Mouse (Mus musculus): Measurements from ENCODE around the gene Nkx2-2. TPM values are rescaled to one million over a fixed set of nuclear protein-coding genes. Genes with fewer than 3 reads are reported as not detected.

Gene Nkx2-2
- polyA plus RNA-seq, 1 experiment from 2014 or later, result not detected

DNA sequence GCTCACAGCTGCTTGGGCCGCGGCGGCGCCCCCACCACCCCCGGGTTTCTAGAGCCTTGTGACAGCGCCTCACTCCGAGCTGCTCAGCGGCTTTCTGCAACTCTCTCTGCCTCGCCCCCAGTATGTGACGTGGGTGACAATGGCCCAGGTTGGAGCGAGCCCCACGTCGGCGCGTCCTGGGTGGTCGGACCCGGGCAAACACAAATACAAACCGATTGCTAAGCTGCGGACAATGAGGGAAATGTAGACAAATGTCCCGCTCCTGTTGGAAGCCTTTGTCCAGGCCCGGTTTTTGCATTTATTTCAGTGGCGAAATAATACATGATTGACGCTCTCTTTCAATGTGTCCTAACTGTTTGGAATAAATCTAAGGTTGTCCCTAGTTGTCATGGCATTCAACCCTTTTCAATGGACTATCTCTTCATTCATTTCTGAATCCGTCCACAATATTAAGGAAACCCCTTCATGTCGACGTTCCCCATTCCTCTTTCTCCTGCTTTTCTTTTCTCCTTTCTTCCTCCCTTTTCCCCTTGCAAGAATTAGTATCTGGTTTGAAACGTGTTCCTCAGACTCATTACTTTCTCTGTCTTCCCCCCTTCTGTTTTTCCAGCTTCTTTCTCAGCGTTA lies 5.9 kb downstream of the Nkx2-2 start:
- no peak for ATAC-seq (ENCODE audit: insufficient number of reproducible peaks, low FRiP score, low TSS enrichment, low read depth)
- no peak overlapping the region for H3K4me2 ChIP-seq (replicated peaks)
- WGBS, result 2% methylated on average over 28 of the region's 28 CpGs

DNA sequence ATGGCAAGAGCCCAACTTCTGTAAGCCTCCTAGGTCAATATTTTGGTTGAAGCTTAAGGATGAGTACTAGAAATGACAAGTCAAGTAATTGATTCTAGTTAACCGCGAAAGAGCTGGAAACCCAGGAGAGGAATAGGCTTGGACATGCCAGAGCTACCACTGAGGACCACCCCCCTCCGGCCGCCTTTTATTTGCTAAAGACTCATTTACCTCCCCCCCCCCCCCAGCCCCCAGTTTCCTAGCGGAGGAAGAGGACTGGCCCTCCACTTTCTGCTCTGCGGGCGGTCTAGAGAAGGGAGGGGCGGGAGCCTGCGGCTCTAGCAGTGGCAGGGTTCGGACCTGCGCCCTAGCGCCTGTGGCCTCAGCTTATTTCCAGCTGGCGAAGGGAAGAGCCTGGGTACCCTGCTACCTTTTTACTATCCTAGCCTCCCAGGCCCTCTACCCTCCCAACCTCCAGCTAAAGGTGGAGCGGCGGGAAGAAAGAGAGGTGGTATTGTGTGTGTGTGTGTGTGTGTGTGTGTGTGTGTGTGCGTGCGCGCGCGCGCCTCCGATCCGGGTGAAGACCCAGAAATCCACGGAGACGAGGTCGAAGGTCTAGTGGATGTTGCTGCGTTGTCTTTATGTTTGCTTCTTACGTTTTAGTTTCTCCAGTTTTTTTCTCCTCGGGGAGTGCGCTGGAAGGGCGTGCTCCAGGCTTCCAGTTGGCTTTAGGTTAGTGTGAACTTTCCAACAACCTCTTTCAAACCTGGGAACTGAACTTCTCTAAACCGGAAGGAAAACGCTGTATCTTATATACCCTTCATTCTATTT lies 6.8 kb downstream of the Nkx2-2 start:
- H3K4me1 ChIP-seq, result peaks cover 27% of the 10 kb centered on the region
- no peaks in the 10 kb centered on the region for H3K9me3 ChIP-seq (replicated peaks)
- no peak overlapping the region for H3K27ac ChIP-seq (replicated peaks)
- no peak overlapping the region for H3K9ac ChIP-seq
- no peaks in the 10 kb centered on the region for H3K36me3 ChIP-seq
- no peak overlapping the region for H3K4me3 ChIP-seq (replicated peaks)
- peaks cover 92% of the 10 kb centered on the region for H3K27me3 ChIP-seq
- ATAC-seq (ENCODE audit: insufficient number of reproducible peaks, low FRiP score, low TSS enrichment, low read depth), result no peak
- WGBS, result under 1% methylated on average over 33 of the region's 33 CpGs
- H3K4me2 ChIP-seq (replicated peaks), result no peak overlapping the region; the same call in 1 of the 2 replicates

More for the DNA sequence above, 5.9 kb downstream of the Nkx2-2 start:
- peaks cover 93% of the 10 kb centered on the region for H3K27me3 ChIP-seq
- H3K4me3 ChIP-seq (replicated peaks), result no peak overlapping the region
- no peak overlapping the region for H3K9ac ChIP-seq
- no peak overlapping the region for H3K27ac ChIP-seq (replicated peaks)
- peaks cover 27% of the 10 kb centered on the region for H3K4me1 ChIP-seq
- H3K9me3 ChIP-seq (replicated peaks), result no peaks in the 10 kb centered on the region
- no peaks in the 10 kb centered on the region for H3K36me3 ChIP-seq

DNA sequence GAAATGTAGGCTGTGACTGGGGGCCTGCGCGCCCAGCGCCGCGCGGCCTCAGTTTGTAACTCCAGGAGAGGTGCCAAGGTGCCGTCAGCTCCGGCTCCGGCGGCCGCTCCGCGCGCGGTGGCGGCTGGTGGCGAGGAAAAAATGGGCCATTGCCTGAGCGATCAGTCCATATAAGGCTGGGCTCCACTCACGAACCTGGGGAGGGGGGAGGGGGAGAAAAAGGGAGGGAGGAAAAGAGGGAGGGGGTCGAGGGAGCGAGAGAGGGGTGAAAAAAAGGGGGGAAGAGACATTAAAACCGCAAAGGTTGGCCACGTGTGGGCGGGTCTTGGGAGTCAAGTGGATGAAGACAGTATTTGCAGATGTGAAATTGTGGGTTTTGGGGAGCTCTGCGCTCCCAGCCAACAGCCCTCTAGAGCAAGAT lies 7.8 kb downstream of the Nkx2-2 start:
- Histone ChIP-seq H3K27ac (replicated peaks) (no peak overlapping the region), H3K4me2 (replicated peaks) (no peak overlapping the region), H3K4me3 (replicated peaks) (no peak overlapping the region), H3K9ac (no peak overlapping the region), H3K9me3 (replicated peaks) (no peaks in the 10 kb centered on the region), H3K4me1 (peaks cover 27% of the 10 kb centered on the region), H3K36me3 (no peaks in the 10 kb centered on the region), H3K27me3 (peaks cover 95% of the 10 kb centered on the region)
- WGBS, result 1% methylated on average over 25 of the region's 25 CpGs
- ATAC-seq (ENCODE audit: insufficient number of reproducible peaks, low FRiP score, low TSS enrichment, low read depth), result no peak

DNA sequence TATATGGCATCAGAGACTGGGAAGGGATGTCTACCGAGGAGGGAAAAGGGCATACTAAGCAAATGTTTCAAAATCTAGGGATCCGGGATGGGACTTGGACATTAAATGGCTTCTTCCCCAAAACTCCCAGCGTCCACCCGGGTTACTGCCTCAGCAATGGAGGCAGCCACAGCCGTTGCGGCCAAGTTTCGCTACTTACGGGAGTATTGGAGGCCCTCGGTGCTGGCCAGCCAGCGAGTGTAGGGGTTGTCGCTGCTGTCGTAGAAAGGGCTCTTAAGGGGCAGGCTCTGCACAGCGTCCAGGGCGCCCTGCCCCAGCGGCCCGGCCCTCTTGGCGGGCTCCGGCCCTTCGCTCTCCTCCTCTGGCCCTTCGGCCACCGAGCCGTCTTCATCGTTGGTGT lies 8.5 kb downstream of the Nkx2-2 start:
- Histone ChIP-seq H3K27ac (replicated peaks) (no peak overlapping the region), H3K4me1 (peaks cover 27% of the 10 kb centered on the region), H3K27me3 (peaks cover 95% of the 10 kb centered on the region), H3K4me2 (replicated peaks) (no peak overlapping the region), H3K9me3 (replicated peaks) (no peaks in the 10 kb centered on the region), H3K9ac (no peak overlapping the region), H3K4me3 (replicated peaks) (peak overlapping the region; percentile 12), H3K36me3 (no peaks in the 10 kb centered on the region)
- WGBS, result 1% methylated on average over 23 of the region's 23 CpGs
- ATAC-seq (ENCODE audit: insufficient number of reproducible peaks, low FRiP score, low TSS enrichment, low read depth), result no peak

DNA sequence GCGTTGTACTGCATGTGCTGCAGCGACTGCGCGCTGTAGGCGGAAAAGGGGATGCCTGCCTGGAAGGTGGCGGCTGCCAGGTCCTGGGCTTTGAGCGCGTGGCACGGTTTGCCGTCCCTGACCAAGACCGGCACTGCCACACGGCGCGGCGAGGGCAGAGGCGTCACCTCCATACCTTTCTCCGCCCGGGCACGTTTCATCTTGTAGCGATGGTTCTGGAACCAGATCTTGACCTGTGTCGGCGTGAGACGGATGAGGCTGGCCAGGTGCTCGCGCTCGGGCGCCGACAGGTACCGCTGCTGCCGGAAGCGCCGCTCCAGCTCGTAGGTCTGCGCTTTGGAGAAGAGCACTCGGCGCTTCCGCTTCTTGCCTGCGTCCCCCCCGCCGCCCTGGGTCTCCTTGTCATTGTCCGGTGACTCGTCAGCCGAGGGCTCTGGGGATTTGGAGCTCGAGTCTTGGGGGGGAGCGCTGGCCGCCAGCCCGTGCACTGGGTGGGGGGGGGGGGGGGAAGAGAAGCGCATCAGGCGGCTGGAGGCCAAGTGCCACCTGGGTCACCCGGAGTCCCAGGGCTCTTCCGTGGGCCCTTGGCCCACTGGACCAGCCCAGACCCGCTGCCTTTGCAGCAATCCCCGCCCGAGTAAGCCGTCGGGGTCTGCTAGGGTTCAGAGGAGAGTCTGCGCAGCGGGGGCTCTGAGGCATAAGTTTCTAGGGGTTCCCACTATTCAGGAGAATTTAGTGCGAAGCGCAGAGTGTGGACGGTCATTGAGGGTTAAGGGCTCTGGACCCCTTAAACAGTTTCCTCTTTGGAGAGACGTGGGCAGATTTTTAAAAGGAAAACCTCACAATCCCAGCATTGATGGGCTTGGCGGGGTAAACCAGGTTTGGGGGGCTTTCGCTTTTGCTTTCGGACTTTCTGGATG lies 9.7 kb downstream of the Nkx2-2 start:
- H3K9ac ChIP-seq, result no peak overlapping the region
- peak overlapping the region; percentile 29 for H3K4me3 ChIP-seq (replicated peaks)
- 1% methylated on average over 62 of the region's 65 CpGs for WGBS
- no peaks in the 10 kb centered on the region for H3K36me3 ChIP-seq
- peaks cover 27% of the 10 kb centered on the region for H3K4me1 ChIP-seq
- H3K9me3 ChIP-seq (replicated peaks), result no peaks in the 10 kb centered on the region
- ATAC-seq (ENCODE audit: insufficient number of reproducible peaks, low FRiP score, low TSS enrichment, low read depth), result no peak
- H3K27ac ChIP-seq (replicated peaks), result no peak overlapping the region
- H3K27me3 ChIP-seq, result peaks cover 93% of the 10 kb centered on the region
- H3K4me2 ChIP-seq (replicated peaks), result peak overlapping the region; percentile 48

DNA sequence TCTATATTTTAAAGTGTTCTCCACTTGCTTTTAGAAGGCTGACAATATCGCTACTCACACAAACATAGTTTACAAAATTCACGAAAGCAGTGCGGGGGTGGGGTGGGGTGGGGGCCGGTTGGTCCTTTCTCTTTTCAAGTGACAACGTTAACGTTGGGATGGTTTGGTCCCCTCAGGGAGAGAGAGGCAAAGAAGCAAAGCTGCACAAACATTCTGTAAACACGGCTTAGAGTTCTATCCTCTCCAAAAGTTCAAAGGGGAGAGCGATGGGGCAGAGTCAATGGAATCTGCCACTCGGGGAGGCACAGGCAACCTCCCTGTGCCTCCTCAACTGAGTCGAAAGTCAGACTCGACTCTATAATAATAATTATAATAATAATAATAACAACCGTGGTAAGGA lies 10.5 kb downstream of the Nkx2-2 start:
- no peak for ATAC-seq (ENCODE audit: insufficient number of reproducible peaks, low FRiP score, low TSS enrichment, low read depth)
- Histone ChIP-seq H3K27me3 (peaks cover 93% of the 10 kb centered on the region), H3K36me3 (no peaks in the 10 kb centered on the region), H3K4me1 (peaks cover 32% of the 10 kb centered on the region), H3K4me3 (replicated peaks) (peak overlapping the region; percentile 29), H3K9ac (no peak overlapping the region), H3K9me3 (replicated peaks) (no peaks in the 10 kb centered on the region), H3K4me2 (replicated peaks) (peak overlapping the region; percentile 48), H3K27ac (replicated peaks) (no peak overlapping the region)
- 3% methylated on average over 12 of the region's 12 CpGs for WGBS

DNA sequence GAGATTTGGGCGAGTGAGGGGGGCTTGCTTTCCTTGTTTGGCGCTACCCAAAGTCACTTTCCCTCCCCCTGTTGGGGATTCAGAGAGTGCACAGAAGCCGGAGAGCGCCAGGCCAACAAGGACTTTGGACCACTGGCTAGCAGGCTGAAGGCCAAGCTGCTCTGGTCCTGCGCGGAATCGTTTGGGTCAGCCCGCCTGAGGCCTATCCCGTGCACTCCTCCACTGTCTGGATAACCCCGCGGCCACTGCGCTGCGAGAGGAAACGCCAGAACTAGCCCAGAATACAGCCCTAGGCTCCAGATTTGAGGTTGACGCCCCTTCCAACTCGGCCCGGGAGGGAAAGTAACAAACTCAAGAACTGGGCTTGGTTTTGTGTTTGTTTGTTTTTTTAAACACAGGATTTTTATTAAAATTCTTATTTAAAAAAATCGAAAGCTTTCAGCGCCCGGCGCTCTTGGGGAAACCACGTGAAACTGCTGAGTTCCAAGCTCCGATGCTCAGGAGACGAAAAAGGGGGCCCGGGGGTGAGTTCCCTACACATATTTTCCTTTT lies 11.3 kb downstream of the Nkx2-2 start:
- 8% methylated on average over 25 of the region's 25 CpGs for WGBS
- no peak for ATAC-seq (ENCODE audit: insufficient number of reproducible peaks, low FRiP score, low TSS enrichment, low read depth)

DNA sequence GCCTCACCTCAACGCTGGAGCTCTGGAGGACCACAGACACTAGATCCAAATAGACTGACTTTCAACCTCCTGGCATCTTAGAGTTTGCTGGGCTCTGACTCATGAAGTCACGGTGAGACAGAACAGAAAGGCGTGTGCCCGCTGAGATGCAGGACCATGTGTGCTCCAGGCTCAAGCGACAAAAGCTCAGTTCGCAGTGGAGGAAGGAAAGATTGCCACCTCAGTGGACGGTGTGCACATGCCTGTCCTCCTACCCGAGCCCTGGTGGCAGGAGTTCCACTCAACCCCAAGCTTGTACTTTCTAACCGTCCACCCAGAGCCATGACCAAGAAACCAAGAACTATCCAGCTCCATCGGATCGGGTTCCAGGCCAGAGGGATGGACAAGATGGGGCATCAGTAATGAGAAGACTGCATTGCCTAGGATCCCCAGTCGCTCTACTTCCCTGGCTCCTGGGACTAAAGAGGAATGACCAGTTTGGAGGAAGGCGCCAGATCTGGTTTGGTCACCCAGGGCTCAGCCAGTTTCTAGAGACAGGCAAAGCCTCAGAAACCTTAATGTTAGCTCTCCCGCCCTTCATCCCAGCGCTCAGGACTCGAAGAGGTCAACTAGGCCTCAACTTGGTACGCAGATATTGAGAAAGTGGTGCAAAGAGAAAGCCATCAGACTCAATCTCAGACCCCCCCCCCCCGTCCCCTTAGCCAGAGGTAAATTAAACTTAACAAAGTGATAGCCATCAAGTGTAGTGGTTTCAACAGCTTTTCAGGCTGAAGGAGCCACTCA lies 11.9 kb downstream of the Nkx2-2 start:
- 23% methylated on average over 18 of the region's 18 CpGs for WGBS
- no peak overlapping the region for H3K4me3 ChIP-seq (replicated peaks)
- H3K9ac ChIP-seq, result no peak overlapping the region
- H3K4me1 ChIP-seq, result peaks cover 35% of the 10 kb centered on the region
- no peak overlapping the region for H3K4me2 ChIP-seq (replicated peaks)
- H3K9me3 ChIP-seq (replicated peaks), result no peaks in the 10 kb centered on the region
- no peak for ATAC-seq (ENCODE audit: insufficient number of reproducible peaks, low FRiP score, low TSS enrichment, low read depth)
- peaks cover 89% of the 10 kb centered on the region for H3K27me3 ChIP-seq
- no peak overlapping the region for H3K27ac ChIP-seq (replicated peaks)
- H3K36me3 ChIP-seq, result no peaks in the 10 kb centered on the region

More for the DNA sequence above, 11.3 kb downstream of the Nkx2-2 start:
- H3K4me2 ChIP-seq (replicated peaks), result no peak overlapping the region
- H3K36me3 ChIP-seq, result no peaks in the 10 kb centered on the region
- no peak overlapping the region for H3K4me3 ChIP-seq (replicated peaks)
- peaks cover 93% of the 10 kb centered on the region for H3K27me3 ChIP-seq
- H3K4me1 ChIP-seq, result peaks cover 39% of the 10 kb centered on the region
- H3K9ac ChIP-seq, result no peak overlapping the region
- no peaks in the 10 kb centered on the region for H3K9me3 ChIP-seq (replicated peaks)
- no peak overlapping the region for H3K27ac ChIP-seq (replicated peaks)

DNA sequence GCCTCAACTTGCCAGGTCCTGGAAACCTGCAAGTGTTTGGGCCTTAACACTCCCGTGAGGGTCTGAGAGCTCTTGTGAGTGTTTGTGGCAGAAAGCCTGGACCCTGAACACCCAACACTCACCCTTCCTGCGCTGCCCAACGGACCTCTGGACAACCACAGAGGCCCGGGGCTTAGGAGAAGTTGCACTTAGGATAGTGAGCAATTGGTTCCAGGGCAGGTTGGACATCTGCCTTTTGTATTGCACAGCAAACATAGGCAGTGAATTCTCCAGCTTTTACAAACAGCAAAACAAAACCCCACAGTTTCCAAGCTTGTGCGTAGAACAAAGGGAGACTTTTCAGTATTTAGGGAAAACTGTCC lies 12.8 kb downstream of the Nkx2-2 start:
- Histone ChIP-seq H3K4me1 (peaks cover 33% of the 10 kb centered on the region), H3K9me3 (replicated peaks) (no peaks in the 10 kb centered on the region), H3K4me2 (replicated peaks) (no peak overlapping the region), H3K27ac (replicated peaks) (no peak overlapping the region), H3K36me3 (no peaks in the 10 kb centered on the region), H3K27me3 (peaks cover 88% of the 10 kb centered on the region), H3K4me3 (replicated peaks) (no peak overlapping the region), H3K9ac (no peak overlapping the region)
- no peak for ATAC-seq (ENCODE audit: insufficient number of reproducible peaks, low FRiP score, low TSS enrichment, low read depth)
- 13% methylated on average over 5 of the region's 5 CpGs for WGBS

DNA sequence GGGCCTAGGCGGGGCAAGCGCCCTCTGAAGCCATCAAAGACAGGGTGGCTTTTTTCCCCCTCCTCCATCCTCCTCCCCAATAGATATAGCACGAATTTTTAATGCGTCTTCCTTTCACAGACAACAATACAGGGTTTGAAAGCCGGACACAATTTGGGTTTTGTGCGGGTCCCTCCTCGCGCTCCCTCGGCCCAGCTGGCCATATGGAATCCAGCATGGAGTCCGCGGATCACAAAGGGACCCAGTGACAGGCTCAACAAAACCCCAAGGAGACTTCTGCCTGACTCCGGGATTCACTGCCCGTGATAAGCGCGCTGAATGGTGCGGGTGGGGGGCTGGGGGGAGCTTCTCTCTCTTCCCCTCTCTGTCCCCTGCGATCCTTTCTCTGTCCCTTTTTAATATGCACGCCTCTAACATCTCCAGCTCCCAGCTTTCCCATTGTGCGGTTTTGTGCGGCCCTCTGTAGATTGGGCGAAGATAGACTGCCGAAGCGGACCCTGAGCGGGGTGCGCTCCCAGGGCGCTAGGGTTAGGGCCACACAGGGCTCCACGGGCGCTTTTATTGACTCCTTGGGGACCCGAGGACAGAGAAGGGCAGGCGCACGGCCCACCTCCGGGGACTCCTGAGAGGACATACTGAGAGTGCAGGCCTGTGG lies 13.3 kb downstream of the Nkx2-2 start:
- no peak for ATAC-seq (ENCODE audit: insufficient number of reproducible peaks, low FRiP score, low TSS enrichment, low read depth)
- WGBS, result 8% methylated on average over 30 of the region's 32 CpGs
- Histone ChIP-seq H3K4me3 (replicated peaks) (no peak overlapping the region), H3K9ac (no peak overlapping the region), H3K27ac (replicated peaks) (no peak overlapping the region), H3K27me3 (peaks cover 84% of the 10 kb centered on the region), H3K9me3 (replicated peaks) (no peaks in the 10 kb centered on the region), H3K36me3 (no peaks in the 10 kb centered on the region), H3K4me2 (replicated peaks) (no peak overlapping the region), H3K4me1 (peaks cover 30% of the 10 kb centered on the region)
